Mouse (Mus musculus): Measurements from ENCODE around the gene Entpd1.

The Entpd1 gene

GRCm38 (mm10) chr19:40726148-40726547, 114.0 kb downstream of the Entpd1 start:
- no peak for DNase-seq (ENCODE audit: low spot score)

DNA sequence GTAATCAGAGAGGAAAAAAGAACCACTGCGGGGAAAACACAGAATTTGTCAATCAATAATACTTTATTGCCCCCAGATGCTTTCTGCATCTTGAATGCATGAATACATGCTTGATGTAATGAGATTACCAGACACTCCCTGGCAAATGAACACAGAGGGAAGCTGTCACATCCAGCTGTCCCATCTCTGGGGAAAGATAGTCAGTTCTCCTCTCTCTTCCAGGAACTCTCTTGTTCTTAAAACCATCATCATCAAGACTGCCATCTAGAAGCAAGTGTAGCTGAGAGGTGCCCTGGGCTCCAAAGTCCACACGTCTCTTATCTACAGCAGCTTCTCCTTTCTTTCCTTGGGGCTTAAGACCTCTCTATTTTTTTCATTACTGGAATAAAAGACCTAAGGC, 114.4 kb downstream of the Entpd1 start:
- no peak for DNase-seq (ENCODE audit: low spot score)

DNA sequence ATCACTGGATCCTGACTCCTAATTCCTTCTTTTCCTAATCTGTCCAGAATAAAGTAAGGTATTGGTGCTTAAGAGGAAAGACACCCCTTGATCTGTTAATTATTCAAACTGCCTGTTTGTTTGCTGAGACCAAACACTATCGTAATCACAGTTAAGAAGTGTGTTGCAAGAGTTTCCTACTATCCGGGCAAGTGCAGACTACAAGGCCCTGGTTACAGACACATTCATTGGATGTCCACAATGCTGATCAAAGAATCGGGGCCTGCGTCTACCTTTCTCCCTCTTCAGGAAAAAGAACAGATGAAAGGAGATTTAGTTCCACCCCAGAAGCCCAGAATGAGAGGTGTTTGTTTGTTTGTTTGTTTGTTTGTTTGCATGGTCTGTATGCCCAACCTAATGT, 116.0 kb downstream of the Entpd1 start:
- no peak for DNase-seq (ENCODE audit: low spot score)

DNA sequence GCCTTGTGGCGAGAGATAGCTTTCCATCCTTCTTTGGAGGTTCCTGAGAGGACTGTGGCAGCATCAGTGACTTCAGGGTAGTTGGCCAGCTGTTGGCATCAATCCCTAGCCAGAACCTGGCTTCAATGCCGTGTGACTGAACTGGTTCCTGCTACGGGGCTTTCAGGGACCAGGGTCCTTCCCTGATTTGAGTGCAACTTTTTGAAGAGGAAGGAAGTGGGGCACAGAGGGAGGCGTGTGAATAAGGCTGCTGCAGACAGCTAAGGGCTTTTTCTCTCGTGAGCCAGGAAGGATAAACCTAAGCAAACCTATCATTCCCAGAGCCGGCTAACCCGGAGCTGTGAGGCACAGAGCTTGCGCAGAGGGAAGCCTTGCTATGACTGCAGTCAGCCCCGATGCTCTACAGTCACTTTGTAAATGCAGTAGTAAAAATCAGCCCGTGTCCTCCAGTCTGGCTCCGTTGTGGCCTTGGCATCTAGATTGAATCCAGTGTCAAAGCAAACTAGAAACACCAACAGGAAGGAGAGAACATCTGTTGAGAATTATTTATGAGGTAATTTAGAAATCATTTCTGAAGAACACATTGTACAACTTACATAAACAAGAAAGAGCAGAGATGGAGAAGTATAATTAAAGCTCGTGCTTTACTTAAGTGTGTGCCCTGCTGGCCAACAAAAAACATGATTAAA, 116.7 kb downstream of the Entpd1 start:
- DNase-seq (ENCODE audit: low spot score): no peak

- DNase-seq (ENCODE audit: low spot score): no peak
Observed at GRCm38 (mm10) chr19:40733409-40733808, 121.2 kb downstream of the Entpd1 start.

DNA sequence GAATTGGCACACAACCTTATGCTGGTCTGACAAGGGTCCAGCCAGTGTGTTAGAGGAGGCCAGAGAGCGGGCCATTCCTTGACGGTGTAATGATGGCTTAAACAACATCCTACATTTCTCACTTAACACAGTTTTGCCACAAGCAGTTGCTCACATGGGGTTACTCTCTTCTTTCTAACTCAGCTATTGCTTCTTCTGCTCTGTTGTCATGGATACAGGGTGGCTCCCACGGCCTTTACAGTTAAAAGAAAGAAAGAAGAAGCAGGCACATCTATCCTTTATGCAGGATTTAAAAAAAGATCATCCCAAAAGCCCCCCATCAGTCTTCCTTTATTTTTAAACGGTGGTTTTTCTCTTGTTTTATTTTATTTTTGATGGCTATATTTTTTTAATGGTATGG, 121.7 kb downstream of the Entpd1 start:
- DNase-seq (ENCODE audit: low spot score): no peak

- DNase-seq (ENCODE audit: low spot score): no peak
Observed at GRCm38 (mm10) chr19:40736680-40737512, 124.7 kb downstream of the Entpd1 start.

GRCm38 (mm10) chr19:40737613-40738012, 125.4 kb downstream of the Entpd1 start:
- DNase-seq (ENCODE audit: low spot score): no peak

GRCm38 (mm10) chr19:40738683-40739324, 126.6 kb downstream of the Entpd1 start:
- DNase-seq (ENCODE audit: low spot score): no peak

GRCm38 (mm10) chr19:40746603-40747002, 134.4 kb downstream of the Entpd1 start:
- no peak for DNase-seq (ENCODE audit: low spot score)

DNA sequence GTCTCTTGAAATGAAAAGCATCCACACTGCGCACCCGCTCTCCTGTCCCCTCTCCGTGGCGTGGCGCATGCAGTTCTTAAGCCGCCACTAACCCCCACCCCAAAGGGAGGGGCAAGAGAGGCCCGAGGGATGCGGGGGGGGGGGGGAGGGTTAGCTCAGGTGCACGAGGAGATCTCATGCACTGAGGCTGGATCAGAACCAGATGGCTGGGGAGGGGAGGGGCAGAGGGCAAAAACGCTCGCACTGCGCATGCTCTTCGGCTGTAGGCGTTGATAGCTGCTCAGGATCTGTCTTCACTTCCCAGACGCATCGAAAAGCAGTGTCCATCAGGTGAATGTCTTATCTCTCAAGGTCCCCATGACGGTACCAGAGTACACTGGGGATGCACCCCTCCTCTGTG, 136.4 kb downstream of the Entpd1 start, which contains the start of gene Cc2d2b:
Cc2d2b (plus strand) TSS at position 195 of the 400 bp plus-strand sequence.
- DNase-seq (ENCODE audit: low spot score): no peak

- DNase-seq (ENCODE audit: low spot score): peak; percentile 63
Observed at GRCm38 (mm10) chr19:40754311-40754710, 142.1 kb downstream of the Entpd1 start.

DNA sequence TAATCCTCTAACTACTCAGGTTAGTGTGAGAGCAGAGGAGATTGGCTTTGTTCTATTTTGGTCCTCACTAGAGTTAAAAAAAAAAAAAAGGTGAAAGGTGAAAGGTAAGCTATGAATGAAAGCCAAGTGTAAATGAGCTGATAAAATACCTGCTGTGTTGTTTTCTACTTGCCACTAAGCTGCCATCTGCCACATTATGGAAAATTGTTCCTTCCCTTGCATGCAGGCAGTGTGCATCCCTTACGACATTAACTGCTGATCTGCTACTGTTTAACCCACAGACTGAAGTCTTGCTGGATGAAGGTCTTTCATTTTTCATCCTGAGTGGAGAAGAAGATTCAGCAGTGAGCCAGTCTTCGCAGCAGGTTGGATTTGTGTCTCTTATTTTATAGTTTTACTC, 147.9 kb downstream of the Entpd1 start:
- DNase-seq (ENCODE audit: low spot score): no peak

- DNase-seq (ENCODE audit: low spot score): no peak
Observed at GRCm38 (mm10) chr19:40762023-40762759, 150.0 kb downstream of the Entpd1 start.

DNA sequence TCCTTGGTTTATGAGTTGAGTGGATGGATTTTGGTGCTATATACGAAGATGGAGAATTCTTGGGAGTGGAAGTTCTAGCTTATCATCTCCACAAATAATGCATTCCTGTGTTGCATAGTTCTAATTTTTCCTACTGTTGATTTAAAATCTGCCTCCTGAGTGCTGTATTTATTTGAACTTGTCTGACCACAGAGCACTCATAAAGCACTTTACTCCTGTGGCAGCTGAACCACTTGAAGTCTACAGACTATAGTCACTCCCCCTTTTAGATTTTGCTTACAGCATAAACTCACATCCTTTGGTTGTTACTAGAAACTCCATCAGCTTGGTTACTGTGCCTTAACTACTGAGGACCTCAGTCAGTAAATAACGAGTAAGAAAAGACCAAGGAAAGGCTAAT, 155.0 kb downstream of the Entpd1 start:
- no peak for DNase-seq (ENCODE audit: low spot score)

- peak; percentile 62 for DNase-seq (ENCODE audit: low spot score)
Observed at GRCm38 (mm10) chr19:40769341-40769770, 157.2 kb downstream of the Entpd1 start.

DNA sequence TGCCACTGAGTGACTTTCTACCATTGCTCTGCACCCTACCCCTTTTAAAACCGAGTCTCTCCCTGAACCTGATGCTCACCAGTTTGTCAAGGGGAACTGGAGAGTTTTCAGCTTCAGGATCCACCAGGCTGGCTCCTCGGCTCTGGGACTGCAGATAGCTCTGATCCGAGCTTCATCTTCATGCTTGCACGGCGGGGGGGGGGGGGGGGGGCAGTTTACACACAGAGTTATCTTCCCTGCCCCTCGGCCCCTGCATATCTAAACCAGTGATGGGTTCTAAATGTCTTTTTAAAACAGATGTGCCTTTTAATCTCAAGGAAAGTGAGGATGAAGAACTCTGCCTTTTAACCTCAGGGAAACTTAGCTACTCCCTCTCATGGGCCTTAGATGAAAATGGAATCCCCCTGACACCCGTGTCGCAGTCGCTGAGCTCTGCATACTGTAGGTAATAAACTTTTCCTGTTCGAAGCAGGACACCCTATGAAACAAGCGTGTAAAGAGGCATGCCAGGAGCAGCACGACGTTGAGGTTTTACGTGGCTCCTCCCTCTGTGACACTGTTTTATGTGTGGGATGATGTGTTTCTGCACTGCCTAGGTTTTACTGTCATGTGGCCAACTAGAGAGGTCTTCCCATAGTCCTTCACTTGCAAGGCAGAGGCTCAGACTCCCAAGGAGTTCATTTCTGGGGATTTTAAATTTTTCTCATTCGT, 176.0 kb downstream of the Entpd1 start:
- no peak for DNase-seq (ENCODE audit: low spot score)

DNA sequence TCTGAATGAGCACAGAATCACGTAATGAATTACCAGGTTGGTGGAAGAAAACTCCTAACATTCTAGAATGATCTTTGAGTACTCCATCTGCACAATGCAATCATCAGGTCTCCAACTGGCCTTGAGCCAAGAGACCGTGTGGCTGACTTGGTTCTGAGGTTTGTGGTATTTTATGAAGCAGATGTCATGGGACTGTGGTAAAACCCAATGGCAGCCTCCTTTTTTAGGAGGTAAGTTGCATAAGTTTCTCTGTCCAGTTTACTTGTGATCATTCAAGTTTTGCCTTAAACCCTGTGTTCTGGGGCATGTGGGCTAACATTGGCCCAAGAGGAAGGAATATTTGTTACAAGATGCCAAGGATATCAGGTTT, 176.5 kb downstream of the Entpd1 start:
- DNase-seq (ENCODE audit: low spot score): no peak

Data from spleen, adult 12 weeks (tissue).